Mouse (Mus musculus): ENCODE measurements around the gene Zdhhc19.

Gene Zdhhc19

DNA sequence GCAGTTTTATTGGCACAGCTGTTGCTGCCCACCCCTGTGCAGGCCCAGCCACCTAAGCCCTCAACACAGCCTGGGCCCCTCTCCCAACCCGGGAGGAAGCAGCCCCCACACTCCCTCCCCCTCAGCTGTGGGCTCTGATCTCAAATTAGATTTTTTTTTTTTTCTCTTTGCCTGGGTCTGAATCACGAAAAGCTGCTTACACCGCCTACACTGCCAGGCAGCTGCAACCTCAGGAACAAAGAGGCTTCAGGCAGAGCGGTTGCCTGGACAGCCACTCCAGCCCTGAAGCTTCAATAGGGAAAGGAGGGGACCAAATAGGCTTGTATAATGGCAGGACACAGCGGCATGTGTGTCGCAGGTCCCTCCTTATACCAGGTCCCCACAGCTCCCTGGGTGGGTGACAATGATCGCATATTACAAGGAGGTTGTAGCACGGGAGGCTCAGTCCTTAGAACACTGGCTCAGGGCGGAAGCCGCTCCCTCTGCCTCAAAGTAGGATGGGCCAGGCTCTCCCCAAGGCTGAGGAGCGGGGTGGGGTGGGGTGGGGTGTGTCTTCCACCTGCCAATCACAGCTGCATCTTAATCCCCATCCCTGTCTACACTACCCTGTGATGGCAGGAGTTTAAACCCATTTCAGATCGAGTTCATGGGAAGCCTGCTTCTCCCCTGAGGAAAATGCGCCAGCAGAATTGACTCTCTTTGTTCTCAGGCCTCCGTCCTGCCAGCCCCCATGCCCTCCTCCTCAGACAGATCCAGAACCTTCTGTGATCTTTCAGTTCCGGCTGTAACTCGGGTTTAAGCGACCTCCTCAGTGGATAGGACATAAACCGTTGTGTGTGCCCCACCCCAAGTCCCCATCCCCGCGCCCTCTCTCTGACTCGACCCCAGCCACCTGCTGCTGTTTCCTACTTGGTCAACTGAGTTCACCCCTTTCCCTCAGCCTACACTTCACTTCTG, 20.2 kb downstream of the Zdhhc19 start:
- DNase-seq, result no peak

DNA sequence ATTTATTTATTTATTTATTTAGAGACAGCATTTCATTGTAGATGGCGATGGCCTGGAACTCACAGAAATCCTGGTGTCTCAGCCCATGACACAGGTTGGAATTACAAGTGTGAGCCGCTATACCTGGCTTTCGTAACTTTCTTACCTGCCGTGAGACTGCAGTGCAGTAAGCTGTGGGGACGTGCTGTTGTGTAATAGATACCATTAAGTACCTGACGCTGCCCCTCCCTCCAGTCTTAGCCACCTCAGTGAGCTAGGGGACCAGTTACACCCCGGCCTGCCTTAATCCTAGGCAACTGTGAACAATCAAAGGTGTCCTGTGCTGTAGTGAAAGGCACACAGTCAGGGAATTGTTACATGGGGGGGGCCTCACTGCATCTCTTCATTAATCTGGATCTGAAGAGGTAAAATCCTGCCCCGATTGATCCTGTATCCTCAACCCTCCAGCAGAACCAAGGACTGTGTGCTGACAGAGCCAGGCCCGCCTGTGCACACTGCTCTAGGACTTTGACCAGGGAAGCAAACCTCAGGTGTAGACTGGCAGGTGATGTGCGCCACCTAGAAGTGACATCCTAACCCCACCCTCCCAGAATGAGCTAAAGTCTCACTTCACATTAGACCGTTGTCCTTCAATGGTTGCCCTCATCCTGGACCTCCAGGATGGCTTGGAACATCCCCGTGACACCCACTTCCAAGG, 21.9 kb downstream of the Zdhhc19 start:
- no peak for DNase-seq

DNA sequence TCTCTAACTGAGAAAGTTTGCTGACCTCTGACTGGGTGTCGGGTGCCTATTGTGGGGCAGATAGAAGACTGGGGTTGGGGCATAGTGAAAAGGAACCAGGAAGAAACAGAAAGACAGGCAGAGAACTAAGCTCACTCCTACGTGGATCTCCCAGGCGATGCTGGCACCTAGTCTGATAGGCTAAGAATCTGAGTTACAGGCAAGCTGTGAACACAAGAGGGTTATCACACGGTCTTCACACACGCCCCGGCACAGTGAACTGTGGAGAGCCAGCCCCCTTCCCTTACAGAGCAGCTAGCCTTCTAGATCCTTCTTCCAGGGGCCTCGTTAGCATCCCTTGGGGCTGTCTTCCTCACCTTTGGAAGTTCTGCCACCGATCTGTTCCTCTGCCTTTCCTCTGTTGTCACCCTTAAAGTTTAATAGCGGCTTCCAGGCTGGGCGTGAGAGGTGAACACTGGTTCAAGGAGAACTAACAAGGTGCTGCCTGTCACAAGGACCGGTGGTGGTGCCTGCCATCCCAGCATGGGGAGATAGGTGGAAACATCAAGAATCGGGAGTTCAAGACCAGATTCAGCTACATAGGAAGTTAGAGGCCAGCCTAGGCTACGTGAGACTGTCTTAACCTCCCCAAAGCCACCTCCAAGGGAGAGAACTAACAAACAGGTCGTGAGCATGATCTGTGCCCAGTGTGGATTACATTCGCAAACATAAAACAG, 23.7 kb downstream of the Zdhhc19 start:
- DNase-seq, result no peak

DNA sequence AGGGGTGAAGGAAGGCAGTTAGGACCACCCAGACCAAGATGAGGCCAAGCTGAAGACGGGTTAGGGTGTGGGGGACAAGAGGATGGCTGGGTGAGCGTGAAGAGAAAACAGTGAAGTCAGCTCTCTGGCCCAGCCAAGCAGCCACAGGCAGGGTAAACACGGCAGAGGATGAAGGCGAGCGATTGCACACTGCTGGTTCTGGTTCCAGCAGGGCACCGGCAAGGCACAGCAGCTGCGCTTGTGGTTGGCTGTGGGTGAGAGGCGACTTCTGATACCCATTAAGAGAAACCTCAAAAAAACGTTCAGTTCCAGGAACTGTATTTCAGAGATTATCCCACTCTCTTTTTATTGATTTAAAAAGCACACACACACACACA, 24.3 kb downstream of the Zdhhc19 start:
- DNase-seq, result no peak

DNA sequence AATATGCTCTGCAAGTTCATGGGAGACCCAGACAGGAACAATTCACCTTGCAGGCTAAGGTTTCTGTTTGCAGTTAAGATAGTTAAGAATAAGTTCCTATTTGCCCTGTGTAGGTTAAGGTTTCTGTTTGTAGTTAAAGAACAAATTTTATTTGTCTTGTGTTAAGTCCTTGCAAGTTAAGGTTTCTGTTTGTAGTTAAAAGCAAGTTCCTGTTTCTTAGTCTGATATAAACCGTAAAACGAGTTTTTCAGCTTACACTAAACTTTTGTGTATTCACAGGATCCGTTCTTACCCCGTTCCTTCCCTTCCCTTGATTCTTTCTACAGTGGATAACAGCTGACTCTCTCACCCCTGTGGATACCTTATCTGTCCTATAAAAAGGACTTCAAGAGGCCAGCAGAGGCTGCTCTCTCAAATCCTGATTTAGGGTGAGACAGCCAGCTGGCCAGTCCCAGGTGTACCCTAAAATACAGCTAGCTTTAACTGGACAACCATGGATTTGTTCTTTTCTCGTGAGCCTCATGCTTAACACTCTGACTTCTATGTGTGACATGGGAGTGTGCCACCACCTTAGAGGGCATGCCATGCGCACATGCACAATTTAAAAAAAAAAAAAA, 26.6 kb downstream of the Zdhhc19 start:
- DNase-seq, result no peak

DNA sequence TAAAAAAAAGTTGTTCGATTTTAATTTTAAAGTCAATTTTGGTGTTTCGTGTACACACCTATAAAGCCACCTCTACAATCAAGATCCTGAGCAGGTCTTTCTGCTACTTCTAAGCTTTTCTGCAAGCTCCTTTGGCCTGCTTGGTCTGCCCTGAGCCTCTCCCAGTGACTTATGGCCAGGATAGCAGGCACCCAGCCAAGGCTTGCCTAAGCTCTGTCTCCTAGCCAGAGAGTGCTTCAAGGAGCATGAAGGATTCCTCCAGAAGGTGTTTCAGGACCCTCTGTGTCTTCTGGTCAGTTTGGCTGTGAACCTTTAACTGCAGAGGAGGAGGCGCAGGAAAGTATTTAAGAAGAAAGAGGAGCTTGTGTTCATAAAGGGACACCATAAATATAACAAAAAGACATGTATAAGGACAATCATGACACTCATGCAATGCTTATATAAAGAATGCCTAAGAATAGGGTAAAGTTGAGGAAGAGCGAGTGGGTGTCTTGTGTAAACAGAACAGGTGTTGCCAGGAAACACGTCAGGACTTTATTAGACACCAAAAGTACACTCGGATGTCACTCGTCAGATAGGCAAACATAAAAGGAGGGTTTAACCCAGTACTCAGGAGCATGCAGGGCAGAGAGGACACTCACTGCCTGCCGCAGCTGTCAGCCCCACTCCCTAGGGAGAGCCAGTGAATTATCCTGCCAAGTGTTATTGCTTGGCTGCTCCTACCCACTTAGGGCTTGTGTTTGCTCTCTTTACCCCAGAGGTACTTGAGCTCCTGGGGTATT, 27.6 kb downstream of the Zdhhc19 start:
- DNase-seq, result peak; percentile 62 to 80

DNA sequence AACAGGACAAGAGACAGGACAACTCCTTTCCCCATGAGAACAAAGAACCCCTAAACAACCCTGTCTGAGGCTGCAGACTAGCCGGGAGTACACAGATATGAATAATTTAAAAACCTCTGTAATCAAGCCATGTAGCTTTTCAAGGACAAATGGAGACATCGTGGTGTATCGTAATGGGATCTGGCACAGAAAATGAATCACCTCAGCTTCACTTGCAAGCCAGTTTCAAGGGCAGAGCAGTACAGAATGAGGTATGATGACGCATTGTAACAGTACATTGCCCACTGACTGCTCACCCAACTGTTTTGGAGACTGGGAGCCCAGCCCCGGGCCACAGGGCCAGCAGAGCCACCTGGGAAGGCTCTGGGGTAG, 28.2 kb downstream of the Zdhhc19 start:
- no peak for DNase-seq

DNA sequence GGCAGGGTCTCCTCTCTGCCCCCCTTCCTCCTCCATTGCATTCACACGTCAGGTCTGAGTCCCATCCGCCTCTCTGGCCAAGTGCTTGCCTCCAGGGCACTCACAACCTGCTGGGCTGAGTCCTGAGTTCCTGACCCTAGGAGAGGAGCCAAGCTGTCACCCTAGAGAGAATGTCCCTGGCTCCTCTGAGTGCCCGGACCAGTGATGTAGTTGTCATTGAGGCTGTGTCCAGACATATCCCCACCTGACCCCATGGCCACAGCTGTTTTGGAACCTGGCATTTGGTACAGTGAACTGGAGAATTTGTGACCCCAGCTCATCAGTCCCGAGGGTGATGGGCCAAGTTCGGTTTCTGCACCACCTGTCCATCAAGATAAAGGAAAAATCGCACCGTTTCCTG, 30.8 kb downstream of the Zdhhc19 start:
- no peak for DNase-seq

DNA sequence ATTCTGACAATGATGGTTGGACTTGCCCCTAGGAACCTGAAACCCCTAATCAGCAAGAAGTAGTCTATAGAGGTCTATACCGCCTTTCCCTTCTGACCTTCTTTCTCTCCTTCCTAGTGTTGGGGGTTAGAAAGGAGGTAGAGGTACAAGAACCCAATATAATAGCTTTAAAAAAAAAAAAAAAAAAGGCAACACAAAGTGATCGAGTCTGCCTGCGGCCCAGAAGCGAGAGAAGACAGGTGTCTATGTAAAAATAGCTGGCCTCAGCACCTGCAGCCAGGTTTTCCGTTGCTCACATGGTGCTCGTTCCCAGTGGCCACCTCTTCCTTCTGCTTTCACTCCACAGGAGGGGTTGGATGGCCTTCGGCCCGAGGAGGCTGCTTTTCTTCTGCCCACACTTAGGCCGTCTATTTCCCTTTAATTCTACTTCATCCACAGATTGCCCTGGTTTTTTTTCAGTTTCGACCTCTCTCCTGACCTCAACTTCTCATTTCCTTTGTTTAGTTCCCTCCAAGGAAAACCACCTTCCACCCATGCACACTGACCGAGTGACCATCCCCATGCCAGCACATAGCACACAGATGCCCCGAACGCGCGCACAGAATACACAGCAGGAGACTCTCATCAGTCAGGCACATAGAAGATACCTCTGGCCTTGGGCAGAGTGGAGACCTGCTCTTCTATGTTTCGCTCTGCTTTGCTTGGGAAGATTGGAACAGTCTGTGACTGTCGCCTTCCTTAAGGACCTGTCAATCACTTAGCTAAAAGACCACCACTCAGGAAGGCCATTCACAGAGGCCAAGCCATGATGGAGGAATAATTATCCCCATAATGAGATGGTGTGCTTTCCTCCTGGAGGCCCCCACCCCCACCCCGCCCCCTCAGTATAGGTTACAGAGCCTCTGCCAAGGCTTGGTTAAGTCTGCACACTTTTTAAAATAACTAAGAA, 37.1 kb downstream of the Zdhhc19 start:
- DNase-seq, result no peak

DNA sequence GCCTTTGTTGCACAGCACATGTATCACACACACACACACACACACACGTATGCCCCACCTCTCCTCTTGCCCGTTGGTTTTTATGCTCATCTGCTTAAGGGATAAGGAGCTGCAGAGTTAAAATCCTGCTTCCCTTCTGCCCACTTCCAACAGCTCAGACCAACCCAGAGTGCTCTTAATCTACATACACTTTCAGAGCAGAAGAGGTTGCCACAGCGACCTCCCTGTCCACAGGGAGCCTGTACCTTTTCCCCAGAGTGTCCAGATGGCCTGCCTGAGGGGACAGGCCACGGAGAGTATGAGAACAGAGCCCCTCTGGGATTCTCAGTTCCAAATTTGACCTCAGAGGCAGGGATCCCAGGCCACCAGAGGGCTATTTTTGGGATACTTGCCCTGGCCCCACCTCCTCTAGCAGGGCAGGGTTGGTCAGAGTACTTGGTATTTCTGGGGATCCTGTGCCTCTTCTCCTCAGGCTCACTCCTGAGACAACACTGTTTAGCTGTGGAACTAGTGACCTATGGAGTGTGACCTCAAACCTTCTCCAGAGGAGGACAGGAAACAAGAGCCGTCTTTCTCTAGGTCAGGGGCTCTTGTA, 39.2 kb downstream of the Zdhhc19 start:
- DNase-seq, result no peak

DNA sequence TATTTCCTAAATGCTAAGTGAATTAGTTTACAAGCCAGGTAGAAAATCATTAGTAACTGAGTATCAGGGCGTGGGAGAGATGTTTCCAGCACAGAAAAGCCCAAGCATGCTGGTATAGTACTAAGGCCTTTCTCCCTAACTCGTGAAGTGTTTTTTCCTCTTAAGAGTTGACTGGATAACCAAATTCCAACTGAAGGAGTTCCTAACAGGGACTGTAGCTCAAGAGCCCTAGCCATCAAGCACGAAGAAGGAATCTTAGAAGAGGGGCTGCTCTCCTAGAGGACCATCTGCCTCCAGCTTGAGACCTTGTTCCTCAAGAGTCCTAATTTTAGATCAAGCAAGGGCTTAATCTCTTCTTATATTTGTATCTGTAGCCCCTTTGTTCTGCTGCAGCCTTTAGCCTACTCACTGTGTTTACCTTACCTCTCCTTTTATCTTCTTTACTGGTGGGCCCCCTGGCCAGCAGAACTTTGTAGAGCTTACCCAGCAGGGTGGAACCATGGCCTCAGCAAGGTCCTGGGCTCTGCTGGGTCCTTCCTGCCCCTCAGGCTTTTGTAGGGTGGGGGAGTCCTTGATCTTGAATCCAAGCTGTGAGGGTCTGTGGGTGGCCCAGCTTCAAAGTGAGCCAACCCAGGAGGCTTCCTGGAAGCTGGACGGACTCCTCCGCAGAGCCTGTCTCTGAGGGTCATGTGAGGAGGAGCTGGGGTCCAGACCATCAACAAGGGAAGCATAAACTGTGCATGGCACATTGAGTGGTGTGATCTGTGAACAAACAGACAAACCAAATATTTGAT, 42.0 kb downstream of the Zdhhc19 start:
- no peak for DNase-seq

DNA sequence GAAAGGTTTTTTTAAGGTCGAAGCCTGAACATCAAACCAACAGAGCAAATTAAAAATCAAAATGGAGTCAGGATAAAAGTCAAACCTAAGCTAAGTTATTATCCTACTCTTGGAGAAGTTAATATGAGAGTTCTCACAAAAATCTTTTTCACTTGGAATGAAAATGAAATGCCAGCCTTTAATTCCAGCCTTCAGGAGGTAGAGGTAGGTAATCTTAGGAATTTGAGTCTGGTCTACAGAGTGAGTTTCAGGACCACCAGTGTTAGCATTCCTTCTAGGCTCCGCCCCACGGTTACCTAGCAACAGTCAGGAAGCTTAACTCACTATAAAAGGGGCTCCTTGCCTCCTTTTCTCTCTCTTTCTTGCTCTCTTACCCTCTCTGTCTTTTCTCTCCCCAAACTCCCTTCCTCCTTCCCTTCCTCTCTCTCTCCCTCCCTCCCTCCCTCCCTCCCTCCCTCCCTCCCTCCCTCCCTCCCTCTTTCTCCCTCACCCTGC, 42.7 kb downstream of the Zdhhc19 start:
- DNase-seq, result no peak

DNA sequence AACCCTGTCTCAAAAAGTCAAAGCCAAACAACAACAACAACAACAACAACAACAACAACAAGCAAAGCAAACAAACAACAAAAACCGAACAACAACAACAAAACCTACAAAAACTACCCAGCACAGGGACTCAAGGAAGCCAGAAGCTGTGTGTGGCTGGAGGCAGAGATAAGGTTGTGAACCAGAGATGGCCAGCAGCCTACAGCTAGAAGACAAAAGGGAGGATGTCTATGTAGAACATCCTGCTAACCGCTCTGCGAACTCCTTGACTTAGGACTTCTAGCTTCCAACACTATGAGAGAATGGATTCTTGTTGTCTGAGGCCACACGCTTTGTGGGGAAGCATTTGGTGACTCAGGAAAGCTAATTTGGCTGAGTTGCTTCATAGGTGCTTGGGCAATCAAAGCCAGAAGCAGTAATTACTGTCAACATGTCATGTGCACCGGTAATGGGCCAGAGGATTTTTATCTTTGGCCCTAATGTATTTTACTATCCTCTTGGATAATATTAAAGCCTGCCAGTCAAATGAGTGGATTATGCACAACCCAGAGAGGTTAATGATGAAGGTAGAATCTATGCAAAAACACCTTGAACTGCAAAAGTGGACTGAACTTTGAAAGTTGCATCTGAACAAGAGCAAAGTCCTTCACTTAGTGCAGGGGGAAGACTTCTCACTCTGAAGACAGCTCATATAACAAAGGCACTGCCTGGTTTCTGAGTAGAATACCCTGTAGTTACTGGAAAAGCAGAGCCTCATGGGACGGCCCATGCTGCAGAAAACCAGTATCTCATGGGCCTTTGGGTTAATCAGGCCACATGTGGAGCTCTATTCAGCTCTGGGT, 45.5 kb downstream of the Zdhhc19 start:
- peak in 1 of 2 experiments; percentile 25 for DNase-seq

DNA sequence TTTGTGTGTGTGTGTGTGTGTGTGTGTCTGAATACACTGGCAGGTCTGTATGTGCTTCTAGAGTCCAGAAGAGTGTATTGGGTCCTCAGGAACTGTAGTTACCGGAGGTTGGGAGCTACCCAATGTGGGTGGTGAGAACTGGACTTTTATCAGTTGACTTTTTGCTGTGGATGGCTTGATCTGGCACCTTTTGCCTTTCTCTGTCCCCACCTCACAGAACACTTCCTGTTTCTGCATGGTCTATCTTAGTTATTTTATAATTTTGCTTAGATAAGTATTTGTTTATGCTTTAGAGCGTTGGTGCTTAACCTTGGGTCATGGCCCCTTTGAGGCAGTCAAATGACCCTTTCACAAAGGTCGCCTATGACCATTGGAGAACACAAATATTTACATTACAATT, 47.4 kb downstream of the Zdhhc19 start:
- DNase-seq, result no peak

DNA sequence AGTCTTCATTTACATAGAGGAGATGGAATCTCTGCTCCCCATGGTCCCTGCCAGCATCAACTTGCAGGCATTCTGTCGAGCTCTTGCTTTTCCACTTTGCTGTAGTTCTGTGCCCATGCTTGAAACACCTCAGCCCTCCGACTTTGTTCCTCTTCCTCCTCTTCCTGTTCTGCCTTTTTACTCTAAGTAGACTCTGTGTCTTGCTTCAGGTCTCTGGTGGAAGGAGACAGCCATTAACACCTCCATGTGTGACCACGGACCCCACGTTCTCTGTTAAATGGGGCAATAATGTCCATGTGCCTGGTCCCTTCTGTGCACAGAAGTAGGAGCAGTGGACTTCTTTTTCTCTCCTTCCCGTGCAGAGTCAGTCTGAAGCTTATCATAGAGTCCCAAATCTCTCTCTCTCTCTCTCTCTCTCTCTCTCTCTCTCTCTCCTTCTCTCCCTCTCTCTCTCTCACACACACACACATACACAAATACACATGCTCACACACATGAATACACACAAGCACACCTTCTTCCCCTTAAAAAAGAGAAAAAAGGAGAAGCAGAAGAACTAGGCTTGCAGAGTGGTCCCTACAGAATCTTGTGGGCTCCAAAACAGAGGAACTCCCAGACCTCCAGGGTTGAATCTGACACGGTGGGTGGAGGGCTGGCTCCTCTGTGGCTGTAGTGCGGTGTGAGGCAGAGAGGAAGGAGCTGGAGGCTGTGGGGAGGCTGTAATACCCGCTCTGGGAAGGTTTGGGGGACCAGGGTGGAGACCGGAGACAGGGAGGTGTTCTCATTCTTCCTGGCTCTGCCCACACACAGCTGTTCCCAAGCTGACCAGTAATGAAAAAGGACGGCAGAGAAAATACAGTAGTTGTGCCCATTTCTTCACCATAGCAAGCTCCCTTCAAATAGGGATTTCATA, 51.3 kb downstream of the Zdhhc19 start:
- no peak for DNase-seq

DNA sequence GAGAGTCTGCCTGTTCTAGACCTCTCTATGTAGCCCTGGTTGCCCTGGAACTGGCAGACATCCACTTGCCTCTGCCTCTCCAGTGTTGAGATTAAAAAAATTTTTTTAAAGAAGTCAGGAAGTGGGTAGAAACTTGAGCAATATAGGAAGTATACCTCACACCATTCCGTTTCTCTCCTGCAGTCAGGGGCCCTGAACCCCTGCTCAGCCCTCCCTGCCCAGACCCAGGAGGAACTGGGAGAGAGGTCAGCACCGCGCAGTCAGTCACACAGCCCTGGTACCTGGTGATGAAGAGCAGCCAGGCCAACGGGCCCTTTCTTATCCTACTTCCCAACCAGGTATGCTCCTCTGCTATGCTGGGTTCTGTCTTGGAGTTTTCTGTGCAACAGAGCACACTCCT, 54.0 kb downstream of the Zdhhc19 start:
- DNase-seq, result no peak

DNA sequence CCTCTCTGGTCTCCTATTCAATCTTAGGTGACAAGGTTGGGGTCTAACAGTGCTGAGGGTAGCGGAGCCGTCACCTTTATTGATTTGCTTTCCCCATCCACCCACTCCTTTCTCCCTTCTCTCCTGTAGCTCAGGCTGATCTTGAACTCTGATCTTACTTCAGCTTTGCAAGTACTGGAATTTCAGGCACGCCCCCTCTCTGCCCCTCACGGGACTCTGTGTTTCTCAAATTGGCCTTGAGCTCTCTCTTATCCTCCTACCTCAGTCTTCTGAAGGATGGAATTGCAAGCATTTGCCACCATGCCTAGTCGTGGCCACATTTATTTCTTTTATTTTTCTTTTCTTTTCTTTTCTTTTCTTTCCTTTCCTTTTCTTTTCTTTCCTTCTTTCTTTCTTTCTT, 54.4 kb downstream of the Zdhhc19 start:
- DNase-seq, result no peak

DNA sequence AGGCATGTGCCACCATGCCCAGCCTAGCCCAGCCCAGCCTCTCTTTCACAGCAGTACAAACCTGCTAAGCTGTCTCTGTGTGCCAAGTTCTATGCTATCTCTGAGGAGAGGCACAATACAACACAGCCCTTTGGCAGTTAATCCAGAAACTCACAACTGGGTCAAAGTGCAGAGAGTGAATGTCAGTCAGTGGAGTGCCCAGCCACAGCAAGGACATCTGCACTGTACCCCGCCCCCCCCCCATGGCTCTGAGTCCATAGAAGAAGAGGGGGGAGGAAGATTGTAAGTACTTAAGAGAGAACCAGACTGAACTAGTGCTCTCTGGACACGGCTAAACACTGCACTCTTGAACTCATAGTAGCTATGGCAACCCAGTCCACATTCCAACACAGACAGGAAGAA, 55.3 kb downstream of the Zdhhc19 start:
- DNase-seq, result peak; percentile 69 to 83

All from kidney, postnatal 36 days (tissue).